Mouse (Mus musculus) liver, embryonic 14.5 days (tissue): ENCODE measurements around the gene Naaladl2. TPM values are rescaled to one million over a fixed set of nuclear protein-coding genes. Genes with fewer than 3 reads are reported as not detected.
A peak's percentile ranks its signal among the peaks of the same experiment; 100 is the strongest.

Experiments
- ATAC-seq: fragments of 200-750 bp; cut with Nextera tagmentation; 2 replicates; pipeline ENCODE4 v1.8.0; 2017; ENCODE audit warnings: moderate number of reproducible peaks, mild to moderate bottlenecking, moderate library complexity; ENCODE audit not compliant: insufficient read depth
- DNase-seq, 3 experiments: peaks; one replicate each; pipeline ENCODE4 v3.0.0-alpha.2; 2012 to 2013; ENCODE audit warnings: low read depth in 3 of 3, low spot score in 3 of 3
- H3K27ac ChIP-seq: fragments of 300-500 bp; sonication (generic); 2 replicates; pipeline ENCODE4 v1.5.1; 2014; ENCODE audit warnings: moderate library complexity, mild to moderate bottlenecking, control low read depth, inconsistent platforms
- H3K27me3 ChIP-seq: fragments of 300-500 bp; sonication (generic); 2 replicates; pipeline ENCODE4 v1.6.1; 2014; ENCODE audit warnings: mild to moderate bottlenecking, low read length, moderate library complexity; ENCODE audit not compliant: control insufficient read depth, insufficient read depth
- H3K36me3 ChIP-seq: fragments of 300-500 bp; sonication (generic); replicated peaks from 2 replicates; pipeline ENCODE4 v1.6.1; 2014; ENCODE audit warnings: low read depth; ENCODE audit not compliant: control insufficient read depth, insufficient read depth
- H3K4me1 ChIP-seq, 2 experiments: fragments of 200-500 bp in 1 of 2; fragments of 300-500 bp in 1 of 2; sonication (generic) in 1 of 2; replicated peaks; 2 replicates each; pipeline ENCODE4 v1.6.1; 2012 to 2014; ENCODE audit warnings: antibody characterized with exemption in 1 of 2, inconsistent platforms in 1 of 2, low read length in 1 of 2; ENCODE audit not compliant: control insufficient read depth in 2 of 2, insufficient read depth in 2 of 2
- H3K4me2 ChIP-seq: fragments of 300-500 bp; sonication (generic); 2 replicates; pipeline ENCODE4 v1.6.1; 2014; ENCODE audit warnings: low read depth, mild to moderate bottlenecking, control low read depth, moderate library complexity
- H3K4me3 ChIP-seq, 2 experiments: fragments of 200-500 bp in 1 of 2; fragments of 300-500 bp in 1 of 2; sonication (generic) in 1 of 2; 2 replicates each; pipeline ENCODE4 v1.5.1; 2012 to 2014; ENCODE audit warnings: low read depth in 2 of 2, low read length in 2 of 2, mild to moderate bottlenecking in 2 of 2, control low read depth in 1 of 2, inconsistent platforms in 1 of 2, moderate library complexity in 1 of 2; ENCODE audit not compliant: insufficient read depth in 1 of 2
- H3K9ac ChIP-seq: fragments of 300-500 bp; sonication (generic); replicated peaks from 2 replicates; pipeline ENCODE4 v1.6.1; 2014; ENCODE audit warnings: mild to moderate bottlenecking, control low read depth, moderate library complexity
- H3K9me3 ChIP-seq: fragments of 300-500 bp; sonication (generic); 2 replicates; pipeline ENCODE4 v1.6.1; 2016; ENCODE audit warnings: low read length, mixed read lengths; ENCODE audit not compliant: control insufficient read depth
- CTCF ChIP-seq: IDR thresholded peaks from 2 replicates; pipeline ENCODE4 v1.5.1; 2016; ENCODE audit warnings: antibody characterized with exemption, low read depth, control low read depth
- EP300 ChIP-seq: IDR thresholded peaks from 2 replicates; pipeline ENCODE4 v1.6.1; 2016; ENCODE audit warnings: antibody characterized with exemption, low read depth
- WGBS: fragments of 180-500 bp; shearing (Covaris S2); extraction: QIAGEN DNeasy Blood & Tissue Kit; methylation state at CpG from one replicate; pipeline ENCODE4 v1.1.7; 2014; ENCODE audit not compliant: insufficient replicate concordance; 5-methylcytosine and 5-hydroxymethylcytosine counted together
- polyA plus RNA-seq, 2 experiments: library from polyadenylated mRNA; depleted of rRNA in 1 of 2; stranded (reverse) in 1 of 2; unstranded in 1 of 2; fragments of >200 nt; fragmentation: Nextera tagmentation in 1 of 2; extraction: Ambion mirVana in 1 of 2; gene quantifications; 2 replicates each; pipeline versions ENCODE4 v1.2.1 to v1.2.3; 2012 to 2014

Naaladl2 gene
- polyA plus RNA-seq (2012; rRNA removed): 0.03 and 0.07 TPM in 2 replicates
- polyA plus RNA-seq (2014; fragmentation: Nextera tagmentation; extraction: Ambion mirVana): 0.05 and 0.21 TPM in 2 replicates

GRCm38 (mm10) chr3:25143555-25144311 is at the start of gene Naaladl2:
Gene Naaladl2 (minus strand): TSS chr3:25144261.
- H3K27me3 ChIP-seq: peaks cover 25% of the 10 kb centered on the region

GRCm38 (mm10) chr3:25151721-25152120 is 7.7 kb upstream of the Naaladl2 start:
- Histone ChIP-seq H3K27ac (no peak overlapping the region), H3K9me3 (no peaks in the 10 kb centered on the region), H3K27me3 (no peaks in the 10 kb centered on the region), H3K4me3 (no peak overlapping the region), H3K4me2 (no peak overlapping the region), H3K4me1 (no peaks in the 10 kb centered on the region), H3K36me3 (no peaks in the 10 kb centered on the region), H3K9ac (no peak overlapping the region)
- DNase-seq: no peak
- TF ChIP-seq CTCF (no peak), EP300 (no peak)
- ATAC-seq: no peak
- WGBS: 71% methylated on average over 13 of the region's 13 CpGs

More at GRCm38 (mm10) chr3:25143555-25144311, at the start of gene Naaladl2:
- no peaks in the 10 kb centered on the region for H3K4me1 ChIP-seq
- DNase-seq (no peak), ATAC-seq (no peak)
- no peaks in the 10 kb centered on the region for H3K36me3 ChIP-seq
- TF ChIP-seq CTCF (no peak), EP300 (no peak)
- H3K9ac ChIP-seq: no peak within 1 kb of the TSS
- under 1% methylated on average over 82 of the region's 93 CpGs for WGBS
- peak within 1 kb of the TSS; percentile 47 for H3K4me2 ChIP-seq
- H3K27ac ChIP-seq: no peak within 1 kb of the TSS
- H3K4me3 ChIP-seq: peak within 1 kb of the TSS; percentile 39
- no peaks in the 10 kb centered on the region for H3K9me3 ChIP-seq

GRCm38 (mm10) chr3:25147271-25147670 is 3.2 kb upstream of the Naaladl2 start:
- no peak overlapping the region for H3K27ac ChIP-seq
- no peak overlapping the region for H3K4me3 ChIP-seq
- TF ChIP-seq EP300: no peak
- TF ChIP-seq CTCF: no peak
- H3K27me3 ChIP-seq: peaks cover 25% of the 10 kb centered on the region
- no peak overlapping the region for H3K4me2 ChIP-seq
- no peak for DNase-seq
- no peak overlapping the region for H3K9ac ChIP-seq
- ATAC-seq: no peak
- H3K4me1 ChIP-seq: no peaks in the 10 kb centered on the region
- H3K9me3 ChIP-seq: no peaks in the 10 kb centered on the region
- H3K36me3 ChIP-seq: no peaks in the 10 kb centered on the region

GRCm38 (mm10) chr3:25144961-25145697 is 1.1 kb upstream of the Naaladl2 start:
- WGBS: 25% methylated on average over 8 of the region's 8 CpGs
- Histone ChIP-seq H3K27me3 (peaks cover 25% of the 10 kb centered on the region), H3K9me3 (no peaks in the 10 kb centered on the region), H3K36me3 (no peaks in the 10 kb centered on the region), H3K9ac (no peak overlapping the region), H3K4me3 (no peak overlapping the region), H3K4me1 (no peaks in the 10 kb centered on the region), H3K4me2 (no peak overlapping the region), H3K27ac (no peak overlapping the region)
- TF ChIP-seq EP300: no peak
- no peak for TF ChIP-seq CTCF
- DNase-seq: no peak
- no peak for ATAC-seq

GRCm38 (mm10) chr3:25143111-25143510 is 950 bp downstream of the Naaladl2 start:
- no peak overlapping the region for H3K27ac ChIP-seq
- DNase-seq (no peak), ATAC-seq (no peak)
- H3K4me1 ChIP-seq: no peaks in the 10 kb centered on the region
- H3K27me3 ChIP-seq: peaks cover 25% of the 10 kb centered on the region
- no peaks in the 10 kb centered on the region for H3K9me3 ChIP-seq
- no peak overlapping the region for H3K4me3 ChIP-seq
- H3K4me2 ChIP-seq: no peak overlapping the region
- no peak for TF ChIP-seq CTCF
- no peak for TF ChIP-seq EP300
- 39% methylated on average over 6 of the region's 6 CpGs for WGBS
- no peaks in the 10 kb centered on the region for H3K36me3 ChIP-seq
- no peak overlapping the region for H3K9ac ChIP-seq
